Mouse (Mus musculus): ENCODE results near the gene Fbl.
"Not testable (repeated sequence)": the region's sequence is repeated elsewhere in the genome, so short reads cannot be mapped to it uniquely, and the experiment has no call there.

Gene Fbl

DNA sequence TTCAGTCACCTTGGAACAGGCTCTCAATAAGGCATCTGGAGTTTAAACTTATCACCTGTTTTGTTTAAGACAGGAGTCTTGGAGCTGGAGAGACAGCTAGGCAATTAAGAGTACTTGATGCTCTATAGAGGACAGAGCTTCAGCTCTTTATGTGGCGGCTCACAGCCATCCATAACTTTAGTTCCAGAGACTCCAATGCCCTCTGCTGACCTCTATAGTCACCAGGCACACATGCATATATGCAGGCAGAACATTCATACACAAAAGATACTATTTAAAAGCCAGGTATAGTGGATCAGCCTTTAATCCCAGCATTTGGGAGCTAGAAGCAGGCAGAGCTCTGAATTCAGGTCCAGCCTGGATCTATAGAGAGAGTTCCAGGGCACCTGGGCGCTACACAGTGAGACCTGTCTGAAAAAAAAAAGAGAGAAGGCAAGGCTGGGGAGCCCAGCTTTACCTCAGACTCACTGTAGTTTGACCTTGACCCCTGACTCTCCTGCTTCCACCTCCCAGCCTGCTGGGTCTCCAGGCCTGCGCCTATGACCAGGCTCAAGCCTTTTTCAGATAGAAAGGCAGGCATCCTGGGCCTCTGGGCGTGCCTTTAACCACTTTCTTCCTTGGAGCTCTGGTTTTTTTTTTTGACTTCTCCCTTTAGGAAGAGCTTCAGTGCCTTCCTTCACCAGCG, 26.0 kb downstream of the Fbl start:
- no peak for DNase-seq (ENCODE audit: low spot score)

DNA sequence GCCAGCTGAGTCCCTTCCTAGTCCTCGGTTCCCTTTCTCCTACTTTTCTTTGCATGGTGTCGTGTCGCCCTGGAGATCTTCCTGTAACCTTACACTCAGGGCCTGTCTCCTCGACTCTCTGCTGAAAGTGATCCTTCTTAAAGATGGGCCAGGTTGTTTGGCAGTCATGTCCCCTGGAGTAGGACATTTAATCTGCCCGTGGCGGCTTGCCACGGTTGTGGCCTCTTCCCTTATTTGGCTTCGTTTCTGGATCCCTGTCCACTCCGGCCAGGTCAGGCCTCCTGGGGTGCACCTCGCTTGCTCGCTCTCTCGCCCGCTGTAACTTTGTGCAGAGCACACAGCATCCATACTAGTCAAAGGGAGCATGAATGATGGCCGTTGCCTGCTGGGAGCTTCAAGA, 27.0 kb downstream of the Fbl start:
- no peak for DNase-seq (ENCODE audit: low spot score)

DNA sequence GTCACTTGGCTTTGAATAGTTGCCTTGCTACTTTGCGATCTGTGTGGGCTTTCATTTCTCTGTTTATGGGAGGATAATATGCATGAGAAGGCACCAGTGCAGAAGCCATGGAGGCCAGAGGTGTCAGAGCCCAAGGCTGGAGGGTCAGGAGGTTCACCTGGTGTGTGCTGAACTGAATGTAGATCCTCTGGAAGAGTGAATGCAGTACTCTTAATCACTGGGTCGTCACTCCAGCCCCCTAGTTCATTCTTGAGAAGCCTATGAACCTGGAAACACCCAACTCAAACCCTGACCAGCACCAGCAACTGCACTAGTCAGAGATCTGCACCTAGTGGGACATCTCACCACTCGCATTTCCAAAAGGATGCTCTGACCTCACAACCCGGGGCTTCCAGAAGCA, 29.5 kb downstream of the Fbl start:
- no peak for DNase-seq (ENCODE audit: low spot score)

DNA sequence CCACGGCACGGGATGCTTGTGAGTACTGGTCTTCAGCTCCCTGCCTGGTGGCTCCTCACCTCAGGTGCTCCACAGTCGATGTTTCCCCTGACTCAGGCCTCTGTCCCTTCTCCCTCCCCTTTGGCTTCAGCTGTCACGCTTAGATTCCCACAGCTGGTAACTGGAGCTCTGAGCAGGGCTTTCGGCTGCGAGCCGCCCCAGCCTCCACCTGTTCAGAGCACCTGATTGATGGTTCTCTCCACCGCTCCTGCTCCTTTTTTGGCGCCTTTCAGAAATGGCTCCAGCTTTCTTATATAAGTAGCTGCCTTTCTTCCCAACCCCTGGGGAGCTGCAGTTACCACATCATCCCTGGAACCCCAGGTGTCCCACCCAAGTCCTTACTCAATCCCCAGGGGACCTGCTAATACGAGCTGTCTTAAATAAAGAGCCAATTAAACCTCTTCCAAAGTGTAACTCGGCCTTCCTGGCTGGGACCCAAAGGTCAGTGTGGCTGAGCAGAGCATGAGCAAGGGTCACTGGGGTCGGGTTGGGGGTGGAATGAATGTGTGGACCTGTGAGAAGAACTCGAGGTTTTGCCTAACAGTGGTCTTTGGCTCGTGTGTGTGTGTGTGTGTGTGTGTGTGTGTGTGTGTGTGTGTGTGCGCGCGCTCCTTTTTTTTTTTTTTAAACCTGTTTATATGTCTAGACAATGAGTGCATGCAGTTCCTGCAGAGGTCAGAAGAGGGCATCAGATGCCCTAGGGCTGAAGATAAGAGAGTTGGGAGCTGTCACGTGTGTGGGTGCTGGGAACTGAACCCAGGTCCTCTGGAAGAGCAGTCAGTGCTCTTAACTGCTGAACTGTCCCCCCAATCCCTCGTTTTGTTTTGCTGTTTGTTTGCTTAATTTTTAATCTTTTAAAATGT, 33.9 kb downstream of the Fbl start:
- DNase-seq (ENCODE audit: low spot score) = no peak

DNA sequence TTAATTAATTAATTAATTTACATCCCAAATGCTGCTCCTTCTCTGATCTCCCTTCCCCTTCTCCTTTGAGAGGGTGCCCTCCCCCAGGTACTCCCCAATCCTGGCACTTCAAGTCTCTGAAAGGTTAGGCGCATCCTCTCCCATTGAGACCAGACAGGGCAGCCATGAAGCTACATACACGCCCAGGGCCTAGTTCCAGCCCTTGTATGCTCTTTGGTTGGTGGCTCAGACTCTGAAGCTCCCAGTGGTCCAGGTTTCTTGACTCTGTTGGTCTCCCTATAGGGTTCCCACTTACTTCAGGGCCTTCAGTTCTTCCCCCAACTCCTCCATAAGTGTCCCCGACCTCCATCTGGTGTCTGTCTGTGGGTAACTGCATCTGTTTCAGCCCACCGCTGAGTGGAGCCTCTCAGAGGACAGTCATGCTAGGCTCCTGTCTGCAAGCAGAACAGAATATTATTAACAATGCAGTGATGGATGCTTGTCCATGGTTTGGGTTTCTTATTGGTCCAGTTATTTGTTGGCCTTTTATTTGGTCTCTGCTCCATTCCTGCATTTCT, 36.6 kb downstream of the Fbl start:
- DNase-seq (ENCODE audit: low spot score) = no peak

DNA sequence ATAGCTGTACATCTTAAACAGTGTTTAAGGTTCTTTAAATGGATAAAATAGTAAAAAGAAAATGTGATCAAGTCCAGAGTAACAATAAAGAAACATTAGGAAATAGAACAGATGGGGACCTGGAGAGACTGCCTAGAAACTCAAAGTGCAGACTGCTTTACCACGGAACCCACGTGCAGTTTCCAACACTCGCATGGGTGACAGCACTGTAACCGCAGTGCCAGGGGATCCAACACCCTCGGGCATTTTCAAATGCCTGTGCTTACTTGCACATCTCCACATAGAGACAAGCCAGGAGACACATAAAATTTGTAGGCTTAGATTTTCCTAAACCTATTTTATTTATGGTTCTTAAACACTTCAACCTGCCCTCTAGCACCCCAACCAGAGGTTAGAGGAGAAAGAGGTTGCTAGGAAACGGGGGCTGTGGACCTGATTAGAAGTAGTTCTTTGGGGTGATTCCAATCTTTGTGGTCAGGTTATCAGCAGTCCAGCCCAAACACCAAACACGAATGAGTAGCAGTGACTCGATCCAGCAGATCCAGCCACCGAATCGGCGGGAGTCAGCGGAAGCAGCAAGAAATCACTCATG, 39.0 kb downstream of the Fbl start:
- peak; percentile 31 for DNase-seq (ENCODE audit: low spot score)

DNA sequence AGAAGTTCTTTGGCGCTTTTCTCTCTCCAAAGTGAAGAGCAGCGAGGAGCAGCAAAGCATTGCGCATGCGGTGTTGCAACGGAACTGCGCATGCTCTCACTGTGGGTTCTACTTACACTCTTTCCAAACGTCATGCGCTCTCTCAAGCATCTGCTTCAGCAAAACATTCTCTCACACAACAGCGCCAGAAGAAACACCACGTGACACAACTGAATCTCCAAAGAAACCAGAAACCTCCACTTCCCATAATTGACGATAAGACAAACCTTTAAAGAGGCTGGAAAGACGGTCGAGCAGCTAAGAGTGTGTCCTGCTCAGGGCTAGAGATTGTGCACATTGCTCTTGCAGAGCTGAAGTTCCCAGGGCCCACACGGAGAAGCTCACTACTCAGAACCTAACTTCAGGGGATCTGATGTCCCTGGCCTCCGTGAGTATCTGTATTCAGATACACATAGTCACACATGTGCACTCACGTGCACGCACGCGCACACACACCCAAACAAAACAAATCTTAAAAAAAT, 39.5 kb downstream of the Fbl start:
- DNase-seq (ENCODE audit: low spot score) = peak; percentile 65

DNA sequence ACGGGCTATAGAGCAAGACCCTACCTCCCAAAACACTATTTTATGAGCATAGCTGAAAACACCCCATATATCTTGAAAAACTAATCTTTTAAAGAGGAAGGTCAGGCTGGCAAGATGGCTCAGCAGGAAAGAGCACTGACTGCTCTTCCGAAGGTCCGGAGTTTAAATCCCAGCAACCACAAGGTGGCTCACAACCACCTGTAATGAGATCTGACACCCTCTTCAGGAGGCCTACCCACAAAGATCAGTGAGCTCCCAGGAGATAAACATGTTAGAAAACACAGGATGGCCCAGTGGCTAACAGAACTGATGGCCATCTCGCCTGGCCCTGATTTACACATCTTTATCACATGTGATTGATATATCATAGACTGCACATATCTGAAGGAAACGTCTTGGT, 41.2 kb downstream of the Fbl start:
- DNase-seq (ENCODE audit: low spot score) = peak; percentile 42

DNA sequence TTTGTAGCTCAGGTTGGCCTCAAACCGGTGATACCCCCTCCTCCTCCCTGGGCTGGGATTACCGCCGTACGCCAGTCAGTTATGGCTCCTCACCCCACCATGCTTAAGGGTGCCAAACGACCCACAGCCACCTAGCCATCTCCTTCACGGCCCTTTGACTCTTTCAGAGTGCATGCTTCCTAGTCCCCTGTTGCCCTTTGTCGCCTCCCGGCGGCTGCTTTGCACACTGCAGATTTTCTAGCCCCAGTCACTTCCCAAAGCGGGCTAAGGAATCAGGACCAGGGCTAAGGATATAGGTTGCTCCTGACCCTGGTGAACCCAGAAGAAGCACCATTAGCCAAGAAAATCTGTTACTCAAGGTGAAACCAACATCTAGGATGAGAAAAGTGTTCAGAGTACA, 44.6 kb downstream of the Fbl start:
- DNase-seq (ENCODE audit: low spot score) = peak; percentile 87

DNA sequence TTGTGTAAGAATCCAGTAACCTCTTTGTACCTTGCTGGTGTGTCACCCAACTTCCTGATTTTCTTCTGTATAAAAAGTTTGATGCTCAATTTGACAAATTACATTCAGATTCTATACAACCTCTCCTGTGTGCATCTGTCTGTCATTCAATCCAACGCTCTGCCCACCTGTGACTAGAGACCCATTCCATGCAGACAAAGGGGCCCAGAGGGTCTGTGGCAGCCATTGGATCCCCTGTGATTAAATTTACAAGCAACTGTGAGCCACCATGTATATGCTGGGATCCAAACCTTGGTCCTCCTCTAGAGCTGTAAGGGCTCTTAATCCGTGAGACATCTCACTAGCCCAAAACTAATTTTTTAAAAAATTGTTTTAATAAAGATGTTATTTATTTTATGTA, 46.4 kb downstream of the Fbl start:
- not testable (repeated sequence) for DNase-seq (ENCODE audit: low spot score)

DNA sequence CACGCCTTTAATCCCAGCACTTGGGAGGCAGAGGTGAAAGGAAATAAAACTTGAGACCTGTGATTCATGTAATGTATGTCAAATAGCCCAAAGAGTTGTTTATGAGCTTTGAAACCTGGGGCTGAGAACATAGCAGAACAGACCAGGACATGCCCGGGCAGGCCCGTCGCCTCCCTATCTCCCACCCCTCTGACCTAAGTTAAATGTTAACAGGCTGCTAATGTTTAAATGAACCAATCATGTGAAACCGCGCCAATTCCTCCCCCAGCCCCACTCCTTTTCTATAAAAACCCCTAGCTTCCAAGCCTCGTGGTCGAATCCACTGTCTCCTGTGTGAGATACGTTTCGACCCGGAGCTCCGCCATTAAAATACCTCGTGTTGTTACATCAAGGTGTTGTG, 48.3 kb downstream of the Fbl start:
- DNase-seq (ENCODE audit: low spot score) = not testable (repeated sequence)

DNA sequence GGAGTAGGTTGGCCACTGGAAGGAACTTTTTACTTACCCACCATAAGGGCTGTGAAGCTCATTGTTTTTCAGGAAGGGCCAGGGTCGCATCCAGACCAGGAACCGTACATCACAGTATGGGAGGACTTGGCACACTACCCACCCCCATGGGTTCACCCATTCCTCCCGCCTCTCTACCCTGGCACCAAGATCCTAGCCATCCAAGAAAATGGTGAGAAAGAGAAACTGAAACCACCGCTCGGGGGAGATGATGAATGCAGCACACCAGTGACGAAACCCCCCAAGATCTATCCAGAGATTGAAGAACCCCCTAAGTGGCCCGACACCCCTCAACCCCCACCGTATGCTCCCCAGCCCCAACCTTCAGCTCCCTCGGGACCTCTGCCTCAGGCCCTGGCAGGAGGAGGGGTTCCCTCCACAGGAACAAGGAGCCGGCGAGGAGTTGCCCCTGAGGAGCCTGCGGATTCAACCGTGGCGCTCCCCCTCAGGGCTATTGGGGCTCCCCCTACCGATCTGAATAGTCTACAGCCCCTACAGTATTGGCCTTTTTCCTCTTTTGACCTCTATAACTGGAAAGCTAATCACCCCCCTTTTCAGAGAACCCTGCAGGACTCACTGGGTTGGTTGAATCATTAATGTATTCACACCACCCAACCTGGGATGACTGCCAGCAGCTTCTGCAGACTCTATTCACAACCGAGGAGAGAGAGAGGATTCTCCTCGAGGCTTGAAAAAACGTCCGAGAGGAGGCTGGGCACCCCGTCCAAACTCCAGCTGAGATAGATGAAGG, 49.6 kb downstream of the Fbl start:
- DNase-seq (ENCODE audit: low spot score) = not testable (repeated sequence)

DNA sequence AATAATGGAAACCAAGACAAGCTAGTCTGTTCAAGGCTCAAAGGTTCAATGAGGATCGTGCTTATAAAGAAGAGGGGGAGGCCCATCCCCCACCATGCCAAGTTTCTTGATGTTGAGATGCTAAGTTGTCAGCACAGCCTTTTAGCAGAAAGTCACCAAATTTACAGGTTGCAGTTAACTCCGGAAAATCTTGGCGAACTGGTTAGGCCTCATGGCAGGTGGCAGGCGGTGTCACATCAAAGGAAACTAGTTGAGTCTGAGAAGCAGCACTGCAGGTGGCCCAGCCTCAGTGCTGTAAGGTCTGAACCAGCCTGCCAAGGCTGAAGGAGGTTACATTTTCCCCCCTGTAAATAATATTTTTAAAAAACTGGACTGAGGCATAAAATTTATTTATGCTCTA, 57.3 kb downstream of the Fbl start:
- not testable (repeated sequence) for DNase-seq (ENCODE audit: low spot score)

DNA sequence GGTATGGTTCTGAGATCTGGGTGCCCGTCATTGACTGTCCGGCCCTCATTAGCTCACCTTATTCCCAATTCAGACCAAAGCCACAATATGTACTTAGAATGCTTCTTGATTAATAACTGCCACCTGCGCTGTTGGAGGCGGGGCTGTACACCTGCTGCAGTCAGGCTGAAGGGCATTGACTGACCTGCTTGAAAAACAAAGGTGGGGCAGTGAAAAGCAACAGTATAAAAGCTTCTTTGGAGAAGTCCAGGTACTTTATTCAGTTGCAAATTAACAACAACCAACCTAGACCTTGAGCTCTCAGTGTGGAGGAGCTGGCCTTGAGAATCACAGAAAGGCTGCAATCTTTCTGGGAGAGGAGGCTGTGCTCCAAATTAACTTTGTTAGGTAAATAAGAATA, 57.9 kb downstream of the Fbl start:
- not testable (repeated sequence) for DNase-seq (ENCODE audit: low spot score)
